Mouse (Mus musculus): ENCODE results near the gene Ccdc114.
"Not testable (repeated sequence)": the region's sequence is repeated elsewhere in the genome, so short reads cannot be mapped to it uniquely, and the experiment has no call there.

Gene Ccdc114

DNA sequence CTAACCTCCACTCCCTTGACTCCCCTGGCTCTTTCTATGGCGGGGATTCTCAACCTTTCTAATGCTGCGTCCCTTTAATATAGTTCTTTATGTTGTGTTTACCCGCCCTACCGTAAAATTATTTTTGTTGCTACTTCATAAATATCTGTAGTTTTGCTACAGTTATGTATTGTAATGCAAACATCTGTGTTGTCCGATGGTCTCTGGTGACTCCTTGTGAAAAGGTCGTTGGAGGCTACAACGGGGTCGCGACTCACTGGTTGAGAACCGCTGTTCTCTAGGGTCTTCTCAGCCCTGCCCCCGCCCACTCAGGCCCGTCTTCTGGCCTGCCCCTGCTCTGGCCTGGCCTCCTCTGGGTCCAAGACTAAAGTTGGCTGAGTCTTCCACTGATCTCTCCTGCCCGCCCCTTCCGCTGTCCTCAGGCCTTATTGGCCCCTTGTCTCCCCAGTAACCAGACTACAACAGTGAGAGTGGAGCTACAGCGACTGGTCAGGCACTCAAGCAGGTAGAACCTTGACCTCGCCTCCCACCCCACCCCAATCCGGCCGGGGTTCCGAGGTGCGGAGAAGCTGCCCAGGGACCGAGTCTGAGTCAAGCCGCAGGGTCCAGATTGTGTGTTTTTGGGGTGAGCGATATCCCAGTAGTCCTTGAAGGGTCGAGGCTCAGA, at the start of gene Ccdc114:
Ccdc114 (plus strand) TSS at position 311 of the 667 bp plus-strand sequence.
- DNase-seq (ENCODE audit: low spot score in 2 of 2), result peak; percentile 49 to 79

DNA sequence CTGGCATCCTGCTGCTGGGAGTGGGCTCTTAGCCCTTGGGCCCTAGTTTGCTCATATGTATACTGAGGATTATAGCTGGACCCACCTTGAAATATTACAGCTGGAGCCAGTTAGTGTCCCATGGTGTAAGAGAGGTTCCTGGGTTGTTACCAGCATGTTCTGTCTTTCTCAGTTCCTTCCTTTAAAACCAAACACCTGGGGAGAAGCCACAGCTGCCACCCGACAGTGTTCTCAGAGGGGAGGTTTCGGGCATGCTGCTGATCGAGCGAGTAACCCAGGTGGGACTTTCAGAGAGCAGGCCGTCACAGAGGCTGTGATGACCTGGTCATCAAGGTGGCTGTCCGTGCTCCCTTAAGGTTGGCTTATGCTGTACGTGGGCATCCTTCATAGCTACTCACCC, 47.0 kb upstream of the Ccdc114 start:
- DNase-seq (ENCODE audit: low spot score in 2 of 2), result no peak

- DNase-seq (ENCODE audit: low spot score in 2 of 2), result not testable (repeated sequence)
Measured at GRCm38 (mm10) chr7:45878278-45878677, 45.6 kb upstream of the Ccdc114 start, which contains the start of gene Grin2d. TSS of gene Grin2d (minus strand) at chr7:45878378.

- no peak for DNase-seq (ENCODE audit: low spot score in 2 of 2)
Measured at GRCm38 (mm10) chr7:45880531-45880930, 43.3 kb upstream of the Ccdc114 start.

- DNase-seq (ENCODE audit: low spot score in 2 of 2), result no peak
Measured at GRCm38 (mm10) chr7:45881011-45881410, 42.9 kb upstream of the Ccdc114 start.

GRCm38 (mm10) chr7:45887246-45887645, 36.6 kb upstream of the Ccdc114 start:
- no peak for DNase-seq (ENCODE audit: low spot score in 2 of 2)

- DNase-seq (ENCODE audit: low spot score in 2 of 2), result no peak
Measured at GRCm38 (mm10) chr7:45892651-45893050, 31.2 kb upstream of the Ccdc114 start.

DNA sequence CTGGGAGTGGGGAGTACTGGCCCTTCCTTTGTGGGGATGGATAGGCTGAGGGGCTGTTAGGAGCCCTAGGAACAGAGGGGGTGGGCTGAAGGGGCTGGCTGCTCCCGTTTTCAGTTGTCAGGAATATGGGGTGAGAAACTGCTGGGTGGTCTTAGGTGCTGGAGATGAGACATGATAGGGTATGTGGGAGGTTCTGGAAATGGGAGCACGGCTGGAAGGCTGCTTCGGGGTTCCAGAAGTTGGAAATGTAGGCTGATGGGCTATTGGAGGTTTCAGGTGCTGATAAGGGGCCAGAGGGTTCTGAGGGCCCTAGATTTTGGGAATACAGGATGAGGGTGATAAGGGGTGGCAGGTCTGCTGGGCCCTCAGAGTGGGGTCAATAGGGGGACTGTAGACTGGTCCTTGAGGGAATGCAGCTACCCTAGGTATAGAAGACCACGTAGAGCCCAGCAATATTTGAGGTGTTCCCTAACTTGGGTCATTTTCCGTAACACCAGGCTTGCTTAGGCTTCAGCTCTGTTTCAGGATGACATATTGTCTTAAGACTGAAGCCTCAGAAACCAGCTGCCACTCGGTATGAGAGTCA, 27.8 kb upstream of the Ccdc114 start:
- no peak for DNase-seq (ENCODE audit: low spot score in 2 of 2)

GRCm38 (mm10) chr7:45896517-45897257, 27.2 kb upstream of the Ccdc114 start, which contains the start of the genes Syngr4 and Tmem143:
TSS of gene Syngr4 (minus strand) at chr7:45896714.
TSS of gene Tmem143 (plus strand) at chr7:45896941.
- DNase-seq (ENCODE audit: low spot score in 2 of 2), result peak; percentile 95 to 97

- DNase-seq (ENCODE audit: low spot score in 2 of 2), result peak in 1 of 2 experiments; percentile 57
Measured at GRCm38 (mm10) chr7:45897258-45897757, 26.6 kb upstream of the Ccdc114 start.

DNA sequence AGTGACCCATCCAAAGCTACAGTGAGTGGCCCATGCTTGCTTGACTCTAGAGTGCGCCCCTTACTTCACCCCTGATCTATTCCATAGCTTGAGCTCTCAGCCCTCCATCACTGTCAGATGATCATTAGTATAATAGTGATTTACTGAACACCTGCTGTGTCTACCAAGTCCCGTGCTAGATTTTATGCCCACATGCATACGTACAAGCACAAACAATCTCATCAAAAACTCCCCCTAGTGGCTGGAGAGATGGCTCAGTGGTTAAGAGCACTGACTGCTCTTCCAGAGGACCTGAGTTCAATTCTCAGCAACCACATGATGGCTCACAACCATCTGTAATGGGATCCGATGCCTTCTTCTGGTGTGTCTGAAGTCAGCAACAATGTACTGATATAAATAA, 25.7 kb upstream of the Ccdc114 start:
- not testable (repeated sequence) for DNase-seq (ENCODE audit: low spot score in 2 of 2)

GRCm38 (mm10) chr7:45901562-45901961, 22.3 kb upstream of the Ccdc114 start:
- no peak for DNase-seq (ENCODE audit: low spot score in 2 of 2)

DNA sequence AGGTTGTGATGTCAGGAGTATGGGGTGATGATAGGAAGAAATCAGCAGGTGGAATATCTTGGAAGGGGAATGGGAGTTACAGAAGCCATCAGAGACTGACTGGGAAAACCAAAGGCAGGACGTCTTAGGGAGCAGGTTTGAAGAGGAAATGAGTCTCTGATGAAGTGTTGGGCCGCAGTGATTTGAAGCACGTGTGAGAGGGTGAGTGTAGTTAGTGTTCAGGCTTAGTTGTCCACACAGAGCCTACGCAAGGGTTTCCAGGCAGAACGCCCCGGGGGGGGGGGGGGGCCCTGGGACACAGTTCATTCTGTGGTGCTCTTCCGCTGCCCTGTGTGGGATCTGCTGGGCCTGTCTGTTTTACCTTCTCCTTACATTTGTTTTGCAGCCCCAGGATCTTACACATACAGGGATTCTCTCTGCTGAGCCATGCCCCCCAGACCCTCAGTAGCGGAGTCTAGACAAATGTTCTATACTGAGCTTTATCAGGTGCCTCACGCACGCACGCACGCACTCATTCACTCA, 21.3 kb upstream of the Ccdc114 start:
- DNase-seq (ENCODE audit: low spot score in 2 of 2), result no peak

GRCm38 (mm10) chr7:45906622-45907021, 17.2 kb upstream of the Ccdc114 start:
- DNase-seq (ENCODE audit: low spot score in 2 of 2), result no peak

GRCm38 (mm10) chr7:45908384-45908783, 15.5 kb upstream of the Ccdc114 start:
- DNase-seq (ENCODE audit: low spot score in 2 of 2), result no peak

GRCm38 (mm10) chr7:45909145-45909544, 14.7 kb upstream of the Ccdc114 start:
- no peak for DNase-seq (ENCODE audit: low spot score in 2 of 2)

GRCm38 (mm10) chr7:45914067-45914466, 9.8 kb upstream of the Ccdc114 start:
- DNase-seq (ENCODE audit: low spot score in 2 of 2), result no peak

DNA sequence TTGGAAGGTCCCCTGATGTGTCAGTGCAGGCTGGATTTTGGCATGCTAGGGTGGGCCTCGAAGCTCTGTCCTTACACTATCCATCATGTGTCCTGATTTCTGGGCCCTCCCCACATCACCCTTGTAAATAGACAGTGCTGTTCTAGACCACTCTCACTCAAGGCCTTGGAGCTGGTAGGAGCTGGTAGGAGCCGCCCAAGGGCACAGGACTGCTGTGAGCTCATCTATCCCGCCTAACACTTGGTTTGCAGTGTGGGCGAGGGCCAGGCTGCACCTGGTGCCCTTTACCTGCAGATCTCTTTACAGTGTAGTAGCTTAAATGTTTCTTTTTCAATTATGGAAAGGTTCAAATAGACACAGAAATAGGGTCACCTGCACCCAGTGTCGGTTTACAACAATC, 8.9 kb upstream of the Ccdc114 start:
- DNase-seq (ENCODE audit: low spot score in 2 of 2), result no peak

GRCm38 (mm10) chr7:45916056-45917003, 7.5 kb upstream of the Ccdc114 start:
- DNase-seq (ENCODE audit: low spot score in 2 of 2), result peak; percentile 56 to 77

DNA sequence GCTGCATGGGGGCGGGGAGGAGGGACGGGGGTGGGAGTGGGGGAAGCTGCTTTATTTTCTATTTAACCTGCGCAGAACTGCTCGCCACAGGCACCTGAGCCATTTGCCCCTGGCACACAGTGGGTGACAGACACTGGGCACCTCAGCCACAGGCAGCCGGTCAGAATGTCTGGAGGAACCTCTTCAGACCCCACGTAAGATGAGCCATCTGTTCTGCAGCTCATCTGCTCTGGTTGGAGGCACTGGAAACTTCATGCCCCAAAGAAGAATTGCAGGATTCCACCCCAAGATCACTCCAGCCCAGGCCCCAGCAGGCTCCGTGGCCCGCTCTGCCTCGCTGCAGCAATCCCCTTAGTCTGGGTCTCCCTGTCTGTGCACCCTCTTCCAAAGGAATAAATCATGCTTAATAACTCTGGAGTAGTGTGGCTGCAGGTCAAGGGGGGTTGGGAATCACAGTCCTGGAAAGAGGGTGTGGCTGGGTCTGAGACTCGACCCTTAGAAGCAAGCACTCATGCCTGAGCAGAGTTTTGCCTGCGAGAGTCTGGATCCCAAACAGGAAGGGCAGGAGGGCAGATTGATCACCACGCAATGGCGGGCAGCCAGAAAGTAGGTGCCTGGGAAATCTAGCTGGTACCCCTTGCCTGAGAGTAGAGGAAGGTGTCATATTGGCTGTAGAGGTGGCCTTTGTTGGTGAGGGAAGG, 6.7 kb upstream of the Ccdc114 start:
- no peak for DNase-seq (ENCODE audit: low spot score in 2 of 2)
